Mouse (Mus musculus) frontal cortex, postnatal 10 days (tissue): ENCODE data around the gene Dclre1a.

ENCODE experiments used
- DNase-seq, 2 experiments: peaks; one replicate each; pipeline ENCODE4 v3.0.0; 2022; ENCODE audit warnings: low spot score in 2 of 2, mixed read lengths in 1 of 2

The Dclre1a gene

DNA sequence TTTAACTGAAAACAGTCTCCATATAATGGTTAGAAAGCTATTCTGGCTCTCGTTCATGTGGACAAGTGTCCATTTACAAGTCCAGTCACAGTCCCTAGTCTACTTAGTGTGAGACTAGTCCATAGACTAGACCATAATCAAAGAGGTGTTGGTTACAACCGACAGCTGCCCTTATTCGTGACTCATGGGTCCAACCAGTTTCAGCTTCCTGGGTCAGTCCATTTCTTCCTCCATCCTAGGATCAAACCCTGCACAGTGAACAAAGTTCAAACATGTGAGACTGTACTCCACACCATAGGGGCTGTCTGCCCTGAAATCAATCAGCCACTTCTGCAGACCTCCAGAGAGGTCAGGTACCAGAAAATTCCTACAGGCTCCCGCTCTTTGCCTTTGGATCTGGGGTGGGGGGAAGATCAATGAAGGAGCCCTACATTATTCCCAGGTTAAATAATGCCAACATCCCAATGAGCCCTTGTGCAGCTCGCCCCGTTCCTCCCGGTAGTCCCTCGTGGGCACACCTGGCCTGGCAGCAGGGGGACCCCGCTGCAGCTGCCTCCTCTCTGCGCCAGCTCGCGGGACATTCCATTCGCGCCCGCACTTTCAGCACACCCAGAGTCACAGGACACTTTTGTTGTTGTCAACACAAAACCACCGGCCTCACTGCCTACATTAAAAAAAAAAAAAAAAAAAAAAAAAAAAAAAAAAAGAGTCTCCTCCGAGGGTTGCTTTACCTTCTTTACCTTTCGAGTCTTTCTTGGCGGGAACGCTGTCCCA, at the start of gene Dclre1a:
TSS of gene Dclre1a (minus strand) at position 767 of the 774 bp plus-strand sequence.
- peak in 1 of 2 experiments; percentile 62 for DNase-seq

DNA sequence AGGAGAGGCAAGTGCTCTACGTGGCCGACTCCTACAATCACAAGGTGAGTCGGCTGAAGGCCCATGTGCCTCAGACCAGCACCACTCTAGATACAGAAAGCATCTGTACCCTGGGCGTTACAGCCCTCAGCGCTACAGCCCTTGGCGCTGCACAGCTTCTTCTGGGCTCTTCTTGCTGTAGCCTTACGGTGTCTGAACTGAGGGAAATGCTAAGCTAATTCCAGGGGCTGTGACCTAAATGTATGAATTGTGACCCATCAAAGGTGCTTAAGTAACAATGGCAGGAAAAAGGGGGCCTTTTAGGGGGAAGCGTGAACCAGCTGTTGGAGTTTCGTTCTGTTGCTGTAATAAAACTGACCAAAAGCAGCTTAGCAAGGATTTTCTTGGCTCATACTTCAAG, 44.5 kb upstream of the Dclre1a start:
- DNase-seq, result no peak

DNA sequence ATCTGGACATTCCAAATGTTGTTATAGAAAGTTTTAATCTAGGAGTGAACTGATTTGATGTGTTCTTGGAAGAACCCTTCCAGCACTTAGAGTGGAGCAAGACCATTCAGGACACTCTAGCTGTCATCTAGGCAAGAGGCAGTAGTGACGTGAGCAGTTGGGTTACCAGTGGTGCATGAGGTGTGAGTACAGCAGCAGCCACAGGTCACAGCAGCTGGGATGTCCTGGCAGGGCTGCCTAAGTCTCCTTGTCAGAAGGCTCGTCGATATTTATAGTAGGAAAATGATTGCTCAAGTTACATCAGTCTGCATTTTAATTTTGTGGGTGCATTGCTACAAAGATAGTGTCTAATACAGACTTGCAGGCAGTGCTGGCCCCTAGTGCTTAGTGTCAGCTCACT, 42.2 kb upstream of the Dclre1a start:
- DNase-seq, result no peak

DNA sequence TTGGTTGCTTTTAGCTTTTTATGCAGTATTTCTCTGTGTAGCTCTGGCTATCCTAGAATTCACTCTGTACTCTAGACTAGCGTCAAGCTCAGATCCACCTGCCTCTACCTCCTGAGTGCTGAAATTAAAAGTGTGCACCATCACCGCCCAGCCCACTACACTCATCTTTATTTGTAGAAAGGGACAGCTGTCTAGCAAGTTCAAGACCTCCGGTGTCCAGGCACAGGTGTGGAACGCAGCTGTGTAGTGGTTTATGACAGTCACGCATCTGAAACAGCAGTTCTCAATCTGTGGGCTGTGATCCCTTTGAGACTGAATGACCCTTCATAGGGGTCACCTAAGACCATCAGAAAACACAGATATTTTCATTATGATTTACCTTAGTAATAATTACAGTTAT, 41.4 kb upstream of the Dclre1a start:
- no peak for DNase-seq

DNA sequence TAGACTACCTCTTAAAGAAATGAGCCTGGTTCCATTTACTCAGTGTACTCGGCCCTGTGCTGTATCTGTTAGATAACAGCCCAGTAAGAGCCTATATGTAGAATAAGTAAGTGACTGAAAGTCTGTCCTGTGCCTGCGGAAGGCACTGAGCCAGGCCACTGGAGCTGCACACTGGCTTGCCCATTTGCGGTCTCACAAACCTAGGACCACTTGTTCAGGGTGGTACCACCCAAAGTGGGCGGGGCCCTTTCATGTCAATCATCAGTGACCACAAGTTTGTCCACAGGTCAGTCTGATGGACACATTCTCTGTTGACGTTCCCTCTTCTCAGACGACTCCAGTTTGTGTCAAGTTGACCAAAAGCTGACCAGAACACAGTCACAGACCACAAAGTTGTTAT, 41.0 kb upstream of the Dclre1a start:
- no peak for DNase-seq

DNA sequence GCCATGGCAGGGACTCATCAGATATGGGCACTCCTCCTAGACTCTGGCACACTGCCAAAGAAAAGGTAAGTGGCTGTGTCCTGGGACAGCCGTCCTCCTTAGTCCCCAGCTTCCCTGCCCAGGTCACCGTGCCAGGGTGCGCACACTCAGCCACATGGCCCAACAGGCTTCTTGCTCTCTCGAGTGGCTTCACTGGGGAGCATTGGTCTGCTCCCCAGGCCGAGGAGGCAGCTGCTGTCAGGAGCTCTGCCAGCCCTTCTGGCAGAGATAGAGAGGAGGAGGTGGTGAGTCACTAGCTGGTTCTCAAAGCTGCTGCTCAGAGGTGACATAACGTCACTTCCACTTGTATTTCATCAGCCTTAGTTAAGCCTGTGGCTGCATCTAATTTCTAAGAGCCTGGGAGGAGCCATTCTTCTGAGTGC, 40.2 kb upstream of the Dclre1a start:
- peak in 1 of 2 experiments; percentile 43 for DNase-seq

DNA sequence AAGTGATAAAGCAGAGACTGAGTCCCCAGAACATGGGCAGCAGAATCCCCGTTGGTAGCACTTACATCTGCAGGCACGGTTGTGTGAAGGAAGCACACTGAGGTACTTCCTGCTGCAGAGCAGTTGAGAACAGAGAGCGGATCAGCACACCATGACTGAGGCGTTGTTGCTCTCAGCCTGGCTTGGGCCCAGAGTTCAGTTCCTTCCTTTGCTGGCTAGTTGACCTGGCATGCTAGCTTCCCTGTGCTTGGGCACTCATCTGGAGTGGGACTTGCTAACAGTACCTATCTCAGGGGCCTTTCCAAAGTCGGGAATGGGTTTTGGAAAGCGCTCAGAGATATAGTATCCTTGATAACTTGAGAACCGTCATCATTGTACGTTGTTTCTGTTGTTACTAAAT, 38.3 kb upstream of the Dclre1a start:
- no peak for DNase-seq

DNA sequence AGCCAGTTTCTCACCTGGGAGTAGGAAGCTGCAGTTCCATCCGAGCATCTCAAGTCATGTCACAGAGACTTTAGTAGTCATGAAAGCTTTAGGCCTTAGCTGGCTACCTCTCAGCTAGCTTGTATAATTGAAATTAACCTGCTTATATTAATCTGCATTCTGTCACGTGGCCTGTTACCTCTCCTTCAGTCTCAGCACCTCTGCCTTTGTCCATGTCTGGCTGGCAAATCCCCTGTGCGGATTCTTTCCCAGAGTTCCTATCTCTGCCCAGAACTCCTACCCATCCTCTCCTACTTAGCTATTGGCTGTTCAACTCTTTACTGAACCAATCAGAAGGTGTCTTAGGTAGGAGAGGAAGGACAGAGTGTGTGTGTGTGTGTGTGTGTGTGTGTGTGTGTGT, 36.3 kb upstream of the Dclre1a start:
- DNase-seq, result no peak

DNA sequence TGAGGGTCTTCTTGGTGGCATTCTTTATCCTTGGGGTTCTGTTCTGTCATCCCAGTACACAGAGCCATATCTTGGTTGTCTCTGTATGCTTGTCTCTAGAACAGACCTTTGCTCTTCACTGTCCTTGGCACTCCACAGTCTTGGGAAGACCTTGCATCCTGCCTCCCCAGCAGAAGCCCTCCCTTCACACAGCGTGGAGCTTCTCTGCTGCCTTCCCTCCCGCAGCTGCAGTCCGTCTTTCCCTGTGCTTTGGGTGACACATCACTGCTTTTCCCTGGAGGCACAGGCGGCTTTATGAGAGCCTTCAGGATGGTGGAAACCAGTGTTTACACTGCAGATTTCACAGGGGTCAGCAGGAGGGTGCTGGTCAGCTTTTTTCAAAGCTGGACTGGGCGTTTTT, 35.8 kb upstream of the Dclre1a start:
- DNase-seq, result no peak

DNA sequence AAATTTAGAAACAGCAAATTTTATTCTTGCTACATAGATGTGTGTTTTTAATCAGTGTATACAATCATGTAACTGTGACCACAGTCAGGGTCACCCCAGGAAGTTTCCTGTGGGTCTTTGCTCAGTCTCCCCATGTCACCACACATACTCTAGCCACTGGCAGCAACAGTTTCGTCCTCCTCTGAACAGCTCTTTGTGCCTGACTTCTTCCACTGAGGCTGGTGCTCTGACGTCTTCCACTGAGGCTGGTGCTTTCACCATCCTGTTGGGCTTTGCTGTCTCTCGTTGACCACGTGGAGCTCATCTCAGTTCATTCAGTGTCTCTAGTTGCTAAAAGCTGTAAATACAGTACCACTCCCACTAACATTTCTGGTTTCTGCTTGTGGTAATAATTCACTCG, 34.0 kb upstream of the Dclre1a start:
- DNase-seq, result no peak

DNA sequence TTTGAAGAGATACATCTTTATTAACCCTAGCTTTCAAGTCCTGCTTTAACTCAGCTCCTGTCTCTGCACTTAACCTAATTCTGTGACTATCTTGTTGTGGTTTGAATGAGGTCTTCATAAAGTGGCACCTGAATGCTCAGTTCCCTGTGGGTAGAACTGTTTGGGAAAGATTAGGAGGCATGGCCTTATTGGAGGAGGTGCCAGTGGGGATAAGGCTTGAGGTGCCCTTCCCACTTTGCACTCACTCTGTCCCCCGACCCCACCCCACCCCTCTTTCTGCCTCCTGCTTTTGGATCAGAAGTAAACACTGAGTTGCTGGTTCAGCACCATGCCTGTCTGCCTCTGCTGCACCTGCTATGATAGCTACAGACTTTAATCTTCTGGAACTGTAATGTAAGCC, 29.8 kb upstream of the Dclre1a start:
- no peak for DNase-seq

DNA sequence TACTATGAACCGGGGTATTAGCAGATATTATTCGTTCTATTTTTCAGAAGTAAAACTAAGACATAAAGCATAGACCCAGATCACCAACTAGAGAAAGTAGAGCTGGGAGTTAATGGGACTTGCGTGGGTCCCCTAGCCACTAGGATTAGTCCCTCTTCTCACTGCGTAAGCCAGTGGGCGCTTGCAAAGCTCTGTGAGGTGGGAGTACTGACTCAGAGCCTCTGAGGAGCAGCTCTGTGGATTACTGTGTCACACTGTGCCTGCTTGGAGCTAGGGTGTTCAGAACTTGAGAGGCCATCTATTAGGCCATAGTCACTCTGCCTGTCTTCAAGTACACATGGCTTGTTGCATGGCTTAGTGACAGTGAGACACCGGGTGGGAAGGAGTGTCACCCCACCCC, 25.2 kb upstream of the Dclre1a start:
- no peak for DNase-seq

DNA sequence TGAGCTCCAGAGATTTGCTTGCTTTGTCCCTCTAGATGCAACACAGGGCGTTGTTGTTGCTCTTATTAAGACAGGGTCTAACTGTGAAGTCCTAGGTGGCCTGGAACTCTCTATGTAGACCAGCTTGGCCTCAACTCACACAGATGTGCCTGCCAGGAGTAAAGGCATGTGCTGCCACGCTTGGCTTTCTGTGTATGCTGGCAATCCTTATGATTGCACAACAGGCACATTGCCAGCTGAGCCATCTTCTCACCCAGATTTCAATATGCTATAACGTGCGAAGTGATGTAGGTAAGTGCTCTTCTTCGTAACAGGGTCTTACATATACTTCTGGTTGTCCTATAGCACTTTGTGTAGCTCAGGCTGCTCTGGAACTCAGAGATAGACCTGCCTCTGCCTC, 23.9 kb upstream of the Dclre1a start:
- DNase-seq, result no peak

DNA sequence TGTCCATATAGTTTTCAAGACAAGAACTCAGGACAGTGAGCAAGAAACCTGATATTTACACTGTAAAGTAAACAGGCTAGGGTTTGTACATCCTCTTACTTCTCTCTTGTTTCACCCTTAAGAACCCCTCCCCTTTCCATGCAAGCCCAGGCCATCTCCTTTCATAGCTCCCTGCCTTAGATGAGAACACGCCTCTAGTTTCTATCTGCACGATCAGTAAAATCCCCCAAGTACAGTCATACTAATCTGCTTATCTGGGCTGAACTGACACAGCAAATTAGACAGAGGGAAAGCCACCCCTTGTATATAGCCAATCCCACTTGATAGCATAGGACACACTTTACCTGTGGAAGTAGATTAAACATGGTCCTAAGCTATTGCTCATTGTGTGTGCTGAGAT, 23.2 kb upstream of the Dclre1a start:
- no peak for DNase-seq

DNA sequence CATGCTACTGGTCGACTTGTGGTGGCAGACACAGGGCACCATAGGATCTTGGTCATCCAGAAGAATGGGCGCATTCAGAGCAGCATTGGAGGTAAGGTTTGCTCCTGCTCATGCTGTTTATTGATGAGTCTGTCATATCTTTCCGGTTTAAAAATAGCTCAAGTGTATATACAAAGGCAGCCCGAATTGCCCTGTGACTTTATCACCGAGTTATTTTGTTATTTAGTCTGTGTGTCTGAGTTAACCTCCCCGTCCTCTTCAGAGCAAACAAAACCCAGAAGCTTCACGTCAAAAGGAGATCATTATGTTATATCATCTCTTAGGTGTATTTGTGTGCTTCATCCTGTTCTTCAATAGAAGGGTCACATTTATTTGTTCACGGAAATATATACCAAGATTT, 22.8 kb upstream of the Dclre1a start:
- DNase-seq, result no peak

DNA sequence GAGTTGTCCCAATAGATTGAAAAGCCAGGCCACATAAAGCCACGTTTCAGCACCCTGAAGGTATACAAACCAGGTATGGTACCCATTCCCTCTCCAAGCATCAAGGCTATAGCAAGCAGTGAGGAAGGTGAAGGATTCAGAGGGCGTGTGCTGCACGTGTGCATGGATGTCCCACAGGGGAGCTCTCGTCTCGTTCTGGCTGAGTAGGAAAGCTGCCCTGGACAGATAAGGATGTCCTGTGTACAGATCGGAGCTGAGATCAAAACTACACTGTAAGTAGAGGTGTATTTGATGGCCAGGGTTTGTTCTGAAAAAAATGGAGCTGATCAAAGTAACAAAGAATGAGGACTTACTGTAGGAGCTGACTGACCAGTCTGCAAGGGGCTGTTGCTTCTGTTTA, 18.9 kb upstream of the Dclre1a start:
- DNase-seq, result no peak

DNA sequence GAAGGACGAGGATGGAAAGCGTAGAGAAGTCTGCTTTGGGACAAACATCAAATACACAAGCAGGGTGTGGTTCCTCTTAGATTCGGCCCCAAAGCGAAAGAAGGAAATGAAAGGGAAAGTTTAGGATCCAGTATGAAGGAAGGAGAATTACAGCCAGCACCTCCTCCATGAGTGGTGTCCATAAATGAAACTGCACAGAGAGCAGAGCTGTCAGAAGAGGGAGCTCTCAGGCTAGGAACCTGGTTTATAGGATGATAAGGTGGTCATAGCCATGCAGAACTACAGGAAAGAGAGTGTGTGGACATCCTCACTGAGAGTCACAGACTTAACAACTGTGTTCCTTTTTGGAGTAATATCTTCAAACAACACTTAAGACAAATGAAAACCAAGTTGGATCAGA, 18.0 kb upstream of the Dclre1a start:
- DNase-seq, result no peak

DNA sequence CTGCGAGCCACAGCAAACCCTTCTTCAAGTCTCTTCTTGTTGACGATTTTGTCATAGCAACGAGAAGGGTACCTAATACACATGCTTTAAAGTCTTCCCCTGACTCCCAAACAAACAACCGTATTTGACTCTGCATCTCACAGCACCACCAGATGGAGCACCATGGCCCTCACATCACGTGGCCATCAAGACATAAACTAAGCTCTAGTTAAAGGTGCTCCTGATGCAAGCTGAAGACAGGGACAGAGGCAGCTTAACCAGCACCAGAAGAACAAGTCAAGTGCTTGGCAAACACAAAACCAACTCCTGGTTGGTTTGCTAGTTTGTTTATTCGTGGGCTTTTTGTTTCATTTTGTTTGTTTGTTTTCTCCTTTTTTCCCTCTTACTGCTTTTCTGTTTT, 17.3 kb upstream of the Dclre1a start:
- DNase-seq, result no peak

DNA sequence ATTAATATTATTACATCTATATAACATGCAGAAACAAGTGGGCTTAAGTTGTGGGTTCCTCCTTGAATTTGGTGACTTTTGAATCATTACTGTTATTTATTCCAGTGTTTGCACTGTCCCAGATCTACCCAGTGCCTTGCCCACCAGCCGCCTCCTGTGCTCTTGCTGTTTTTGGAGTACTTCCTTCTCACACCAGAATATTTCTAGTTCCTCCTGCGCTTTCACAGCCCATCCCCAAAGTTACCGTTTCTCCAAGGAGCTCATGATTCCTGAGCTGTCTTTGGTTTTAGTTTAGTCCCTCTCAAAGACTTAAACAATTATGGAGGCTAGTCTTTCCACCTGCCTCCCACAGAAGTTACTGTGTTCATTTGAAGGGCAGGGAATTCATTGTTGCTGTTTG, 15.4 kb upstream of the Dclre1a start:
- DNase-seq, result no peak

DNA sequence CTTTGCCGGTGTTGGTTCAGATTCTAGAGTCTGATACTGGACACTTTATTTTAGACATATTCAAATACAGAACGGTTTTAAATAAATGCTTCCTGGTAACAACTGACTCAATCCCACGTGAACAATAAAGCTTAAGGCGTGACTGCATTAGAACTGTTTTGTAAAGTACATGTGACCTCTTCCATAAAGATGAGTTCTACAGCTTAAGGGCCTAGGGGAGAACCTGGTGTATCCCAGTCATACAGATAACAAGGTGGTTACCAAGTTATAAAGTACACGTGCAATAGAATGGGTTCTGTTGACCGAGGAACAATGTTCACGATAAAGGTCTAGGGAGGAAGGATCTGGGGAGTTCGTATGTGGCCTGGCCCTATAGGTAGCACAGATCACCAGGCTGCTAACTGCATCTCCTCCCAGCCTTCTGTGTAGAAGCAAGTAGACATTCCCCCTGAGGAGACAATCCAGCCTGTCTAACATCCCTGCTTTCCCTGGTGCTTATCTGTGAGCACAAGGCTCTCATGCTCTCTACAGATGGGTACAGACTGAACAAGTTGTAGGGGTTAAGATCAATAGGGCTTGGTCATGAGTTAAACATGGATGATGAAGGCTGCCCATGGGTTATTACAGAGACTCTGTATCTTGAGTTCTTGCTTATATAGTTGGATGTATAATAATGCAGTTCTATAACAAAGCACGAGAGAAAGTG, 14.6 kb upstream of the Dclre1a start:
- DNase-seq, result no peak

DNA sequence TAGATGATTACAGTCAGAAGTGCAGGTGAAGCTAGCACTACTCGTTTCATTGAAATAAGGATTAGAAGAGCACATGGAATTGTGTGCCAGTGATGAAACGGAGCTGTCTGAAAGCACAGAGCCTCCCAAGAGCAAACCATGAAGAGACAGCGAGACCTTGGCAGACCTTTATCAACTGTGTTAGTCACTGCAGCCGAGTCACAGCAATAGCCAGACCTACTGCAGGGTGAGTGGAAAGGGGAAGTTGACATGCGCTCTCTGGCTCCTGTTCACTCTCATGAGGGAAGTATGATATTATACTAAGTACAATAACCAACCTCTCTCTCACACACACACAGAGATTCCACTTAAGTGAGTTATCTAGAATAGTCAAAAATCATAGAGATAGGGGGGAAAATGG, 8.0 kb upstream of the Dclre1a start:
- DNase-seq, result no peak

DNA sequence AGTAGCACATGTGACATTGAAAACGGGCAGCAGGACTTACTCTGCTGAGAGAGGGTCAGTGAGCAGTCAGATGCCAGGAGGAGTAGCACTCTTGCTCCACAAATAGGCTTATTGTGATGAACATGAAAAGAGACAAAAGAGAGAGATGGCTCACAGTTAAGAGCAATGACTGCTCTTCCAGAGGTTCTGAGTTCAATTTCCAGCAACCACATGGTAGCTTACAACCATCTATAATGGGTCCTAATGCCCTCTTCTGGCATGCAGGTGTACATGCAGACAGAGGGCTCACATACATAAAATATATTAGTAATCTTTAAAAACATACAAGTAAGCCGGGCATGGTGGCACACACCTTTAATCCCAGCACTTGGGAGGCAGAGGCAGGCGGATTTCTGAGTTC, 5.2 kb upstream of the Dclre1a start:
- DNase-seq, result no peak

DNA sequence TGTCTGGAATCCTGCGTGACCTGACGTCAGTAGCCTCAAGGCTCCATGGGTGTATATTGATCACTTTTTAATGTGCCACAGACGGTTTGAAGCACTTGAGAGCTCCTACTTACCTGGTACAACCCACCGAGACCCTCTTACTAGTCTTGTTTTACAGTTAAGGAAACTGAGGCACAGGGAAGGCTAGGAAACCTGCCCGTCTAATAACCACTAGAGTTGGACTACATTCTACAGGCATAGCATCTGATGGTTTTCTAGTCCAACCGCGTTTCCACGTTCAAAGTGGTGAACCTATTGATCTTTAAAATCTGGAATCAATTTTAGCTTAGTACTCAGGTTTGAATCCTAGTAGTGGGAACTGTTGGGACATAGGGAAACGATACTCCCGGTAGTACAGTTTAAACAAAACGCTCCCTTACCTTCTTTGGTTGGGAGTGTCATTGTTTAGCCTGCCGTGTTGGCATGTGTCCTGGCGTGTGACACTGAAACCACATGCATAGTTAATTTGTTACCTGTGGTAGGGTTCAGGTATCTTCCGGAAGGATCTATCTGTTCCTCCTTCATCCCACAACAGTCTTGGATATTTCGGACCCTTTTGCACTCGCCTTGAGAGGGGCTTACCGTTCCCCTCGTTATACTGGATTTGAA, 1.1 kb upstream of the Dclre1a start:
- DNase-seq, result no peak
